Comparison of ENCODE assay signal across 21 mouse cellular contexts in genomic region chr17:33931947-33932346, GRCm38 (mm10). TPM values are rescaled to one million over a fixed set of nuclear protein-coding genes. Genes with fewer than 3 reads are reported as not detected.
DNase-seq lines count a peak whose midpoint lies in the region; ATAC-seq lines count a peak whose summit lies in the region.
"Had no signal": no experiment of that assay in that cellular context is flagged by ENCODE, and none has a peak within 500 bp of the region (broad histone marks: within the 10 kb centered on the region; RNA-seq: fewer than 3 reads in every experiment).

No protein-coding gene starts in this region.

- no peak for ATAC-seq in kidney, embryonic 15.5 days (replicated peaks; ENCODE audit: low FRiP score)
- ATAC-seq in megakaryocyte, adult 5-6 weeks (ENCODE audit: poor library complexity, severe bottlenecking), result no peak
- ATAC-seq: forebrain, embryonic 16.5 days; liver, embryonic 12.5 days; midbrain, embryonic 13.5 days had no signal

- no peaks in the 10 kb centered on the region for H3K9me3 ChIP-seq in kidney, embryonic 15.5 days (replicated peaks)
- H3K9me3 ChIP-seq: G1E; heart, embryonic 10.5 days; liver, embryonic 12.5 days; midbrain, embryonic 13.5 days had no signal

- WGBS in kidney, embryonic 15.5 days, result 93% methylated on average over 11 of the region's 11 CpGs

- H3K4me3 ChIP-seq in kidney, embryonic 15.5 days (replicated peaks), result no peak overlapping the region
- H3K4me3 ChIP-seq: myocyte had no signal

- peaks cover 41% of the 10 kb centered on the region for H3K36me3 ChIP-seq in kidney, embryonic 15.5 days

- H3K4me1 ChIP-seq in kidney, embryonic 15.5 days, result peaks cover 24% of the 10 kb centered on the region

- H3K9ac ChIP-seq in kidney, embryonic 15.5 days, result no peak overlapping the region

- H3K27ac ChIP-seq in kidney, embryonic 15.5 days, result no peak overlapping the region
- H3K27ac ChIP-seq: midbrain, embryonic 13.5 days had no signal

- H3K4me2 ChIP-seq in kidney, embryonic 15.5 days, result no peak overlapping the region

- no peaks in the 10 kb centered on the region for H3K27me3 ChIP-seq in kidney, embryonic 15.5 days
- H3K27me3 ChIP-seq: liver, embryonic 12.5 days; midbrain, embryonic 13.5 days had no signal

- peak; percentile 60 for DNase-seq in cerebellum, adult 9-11 months
- no peak for DNase-seq in cerebellum, adult 9-10 months
- DNase-seq in kidney, postnatal 10 days, result peak; percentile 17
- peak; percentile 52 for DNase-seq in testis, postnatal 10 days (ENCODE audit: low spot score)
- DNase-seq in testis, postnatal 14 days (ENCODE audit: low spot score), result no peak
- DNase-seq in yolk sac, embryonic 10.5 days (ENCODE audit: low spot score), result no peak
- DNase-seq: cerebellum, postnatal 36 days; gastrocnemius, postnatal 36 days; heart, postnatal 36 days; kidney, adult 11 months; lung, embryonic 14.5 days; lung, postnatal 36 days; right cerebral cortex, postnatal 25 days had no signal

RNA-seq across cellular contexts. Expression of gene Rgl2, which starts 2.6 kb away (rescaled TPM):
- 30.7 and 34.5 TPM in 2 replicates for polyA plus RNA-seq in kidney, embryonic 15.5 days (2015; fragmentation: Nextera tagmentation; extraction: Ambion mirVana)
- total RNA-seq in megakaryocyte, adult 5-6 weeks (2015), result 33.6 and 38.2 TPM in 2 replicates
- 51.8 and 58.3 TPM in 2 replicates for total RNA-seq in megakaryocyte, adult 5-6 weeks (2017)

RNA-seq across cellular contexts. Expression of gene Pfdn6, which starts 8.2 kb away (rescaled TPM):
- polyA plus RNA-seq in kidney, embryonic 15.5 days (2015; fragmentation: Nextera tagmentation; extraction: Ambion mirVana), result 171 and 183 TPM in 2 replicates
- total RNA-seq in megakaryocyte, adult 5-6 weeks (2015), result 84.1 and 88.3 TPM in 2 replicates
- total RNA-seq in megakaryocyte, adult 5-6 weeks (2017), result 148 and 161 TPM in 2 replicates

RNA-seq across cellular contexts. Expression of gene Wdr46, which starts 8.5 kb away (rescaled TPM):
- polyA plus RNA-seq in kidney, embryonic 15.5 days (2015; fragmentation: Nextera tagmentation; extraction: Ambion mirVana), result 41.8 and 44.0 TPM in 2 replicates
- 12.2 and 12.4 TPM in 2 replicates for total RNA-seq in megakaryocyte, adult 5-6 weeks (2015)
- total RNA-seq in megakaryocyte, adult 5-6 weeks (2017), result 21.6 and 23.7 TPM in 2 replicates

RNA-seq across cellular contexts. Expression of gene Zbtb22, which starts 16.2 kb away (rescaled TPM):
- polyA plus RNA-seq in kidney, embryonic 15.5 days (2015; fragmentation: Nextera tagmentation; extraction: Ambion mirVana), result 17.5 and 19.3 TPM in 2 replicates
- 13.7 and 14.0 TPM in 2 replicates for total RNA-seq in megakaryocyte, adult 5-6 weeks (2015)
- 22.0 and 25.8 TPM in 2 replicates for total RNA-seq in megakaryocyte, adult 5-6 weeks (2017)

RNA-seq across cellular contexts. Expression of gene Tapbp, which starts 16.2 kb away (rescaled TPM):
- 28.3 and 35.9 TPM in 2 replicates for polyA plus RNA-seq in kidney, embryonic 15.5 days (2015; fragmentation: Nextera tagmentation; extraction: Ambion mirVana)
- 99.7 and 105 TPM in 2 replicates for total RNA-seq in megakaryocyte, adult 5-6 weeks (2015)
- 88.9 and 93.3 TPM in 2 replicates for total RNA-seq in megakaryocyte, adult 5-6 weeks (2017)

Comparison
In these comparisons a context has a peak if more than half of its experiments do, and no peak if none do; other contexts are left out.
1. DNase-seq: peak in cerebellum, adult 9-11 months (single experiment), kidney, postnatal 10 days (single experiment) and testis, postnatal 10 days (single experiment); none in cerebellum, adult 9-10 months (single experiment), testis, postnatal 14 days (single experiment) and yolk sac, embryonic 10.5 days (single experiment).